Mouse (Mus musculus): ENCODE data around the gene Kdelr2.

Gene Kdelr2

GRCm38 (mm10) chr5:143471165-143471546 is 67.5 kb downstream of the Kdelr2 start:
- DNase-seq (ENCODE audit: low spot score) = no peak
